Mouse (Mus musculus): ENCODE measurements around the gene Ubqln4.
"Not testable (repeated sequence)": the region's sequence is repeated elsewhere in the genome, so short reads cannot be mapped to it uniquely, and the experiment has no call there.

GRCm38 (mm10) chr3:88605666-88606065, 52.1 kb downstream of the Ubqln4 start, which contains the start of gene Arhgef2:
- not testable (repeated sequence) for TF ChIP-seq POLR2A, CTCF (IDR thresholded peaks at IDR 0.05; ENCODE audit: insufficient read depth, low read depth, low read length)
